Mouse (Mus musculus): ENCODE results near the gene Nppc.

Nppc gene

DNA sequence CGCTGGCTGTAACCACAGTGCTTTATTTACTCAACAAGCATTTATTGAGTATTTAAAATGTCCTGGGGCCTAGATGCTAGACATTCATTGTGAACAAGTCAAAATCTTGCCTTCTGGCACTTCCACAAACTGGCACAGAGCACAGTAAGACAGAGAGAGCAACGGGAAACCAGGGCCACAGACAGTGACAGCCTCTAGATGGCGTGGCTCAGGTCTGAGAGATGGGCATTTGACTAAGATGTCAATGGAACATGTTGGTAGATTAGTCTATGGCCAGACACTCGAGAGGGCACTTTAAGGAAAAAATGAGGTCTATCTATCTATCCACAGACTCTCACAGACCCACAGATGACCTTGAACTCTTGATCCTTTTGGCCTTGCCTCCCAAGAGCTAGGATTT is 17.7 kb downstream of the Nppc start:
- no peak for DNase-seq (ENCODE audit: extremely low read depth, low read depth)

DNA sequence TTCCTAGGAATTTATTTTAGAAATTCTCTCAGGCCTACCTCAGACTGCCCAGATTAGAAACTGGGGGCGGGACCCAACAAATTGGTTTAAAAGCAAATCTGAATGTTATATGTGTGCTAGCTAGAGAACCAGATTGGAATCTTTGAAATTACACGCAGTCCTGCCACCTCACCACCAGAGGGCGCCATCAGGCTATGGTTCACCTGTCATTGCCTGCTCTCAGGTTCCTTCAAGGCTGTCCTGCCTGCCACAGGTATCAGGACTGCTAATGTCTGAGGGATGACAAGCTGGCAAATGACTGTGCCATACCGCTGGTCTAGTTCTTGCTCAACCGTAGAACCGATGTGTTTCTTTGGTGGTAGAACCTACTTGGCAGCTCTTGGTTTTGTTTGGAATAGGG is 20.1 kb downstream of the Nppc start:
- DNase-seq (ENCODE audit: extremely low read depth, low read depth), result no peak

DNA sequence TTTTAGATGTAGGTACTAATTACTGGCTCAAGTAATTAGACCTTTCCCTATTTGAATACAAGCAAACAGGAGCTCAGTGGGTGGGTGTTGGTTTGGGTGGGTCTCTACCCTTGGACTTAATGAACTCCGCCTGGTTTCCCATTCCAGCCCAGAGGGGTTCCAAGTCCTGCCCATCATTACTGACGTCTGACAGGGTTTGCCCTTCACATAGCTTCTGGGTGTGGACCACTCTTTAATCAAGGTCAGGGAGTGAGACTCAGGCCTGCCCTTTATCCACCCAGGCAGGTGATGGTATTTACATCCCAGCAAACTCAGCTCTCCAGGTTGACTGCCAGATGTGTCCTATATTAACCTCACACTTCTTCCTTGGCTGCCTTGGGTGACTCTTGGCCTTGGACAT is 22.9 kb downstream of the Nppc start:
- DNase-seq (ENCODE audit: extremely low read depth, low read depth), result no peak

DNA sequence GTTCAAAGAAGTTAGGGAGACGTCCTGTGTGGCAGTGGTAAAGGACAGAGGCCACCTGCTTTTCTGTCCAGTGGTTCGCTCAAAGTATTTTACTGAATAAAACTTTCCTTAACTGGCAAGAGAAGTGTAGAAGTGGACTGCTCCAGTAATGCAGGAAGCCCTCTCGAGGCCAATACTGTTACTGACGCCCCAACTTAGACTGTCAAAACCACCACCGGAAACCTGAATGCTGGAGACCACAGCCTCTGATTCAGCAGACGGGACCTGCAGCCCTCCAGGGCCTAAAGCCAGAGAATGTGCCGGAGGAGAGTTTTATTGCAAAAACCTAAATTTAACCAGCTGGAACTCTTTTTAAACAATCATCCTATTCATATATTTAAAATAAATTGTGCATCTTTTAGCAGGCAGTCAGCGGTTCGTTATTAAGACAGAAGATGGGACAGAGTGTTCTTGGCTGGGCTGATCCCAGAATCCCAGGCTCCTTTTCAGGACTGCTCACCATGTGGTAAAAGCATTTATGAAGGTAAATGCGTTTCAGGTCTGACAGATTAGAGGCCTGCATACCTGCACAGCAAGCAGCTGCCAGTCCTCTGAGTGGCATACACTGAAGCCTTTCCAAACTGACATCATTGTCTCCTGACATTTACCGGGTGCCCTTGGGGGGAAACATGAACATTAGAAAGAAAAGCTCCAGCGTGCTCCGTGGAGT is 27.1 kb downstream of the Nppc start:
- DNase-seq (ENCODE audit: extremely low read depth, low read depth), result no peak

DNA sequence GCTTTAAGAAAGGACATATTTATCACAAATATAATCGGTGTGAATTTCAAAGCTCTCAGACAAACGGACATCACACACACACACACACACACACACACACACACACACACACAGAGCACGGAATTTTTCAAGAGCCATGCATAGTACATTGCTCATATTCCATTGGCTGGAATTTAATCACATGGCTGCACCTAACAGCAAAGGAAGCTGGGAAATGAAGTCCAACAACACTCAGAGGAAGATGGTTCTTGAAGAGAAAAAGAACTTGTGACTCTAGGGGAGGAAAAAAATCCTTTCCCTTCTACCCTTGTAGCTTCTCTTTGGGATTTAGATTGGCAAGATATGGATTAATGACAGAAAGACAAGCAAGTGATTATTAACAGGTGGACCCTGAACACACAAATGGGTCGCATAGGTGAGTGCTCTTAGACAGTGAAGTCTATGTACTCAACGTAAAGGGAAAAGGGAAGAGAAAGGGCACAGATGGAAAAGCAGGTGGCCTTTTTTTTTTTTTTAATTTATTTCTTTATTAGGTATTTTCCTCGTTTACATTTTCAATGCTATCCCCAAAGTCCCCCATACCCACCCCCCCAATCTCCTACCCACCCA is 35.5 kb downstream of the Nppc start:
- peak; percentile 47 for DNase-seq (ENCODE audit: extremely low read depth, low read depth)

DNA sequence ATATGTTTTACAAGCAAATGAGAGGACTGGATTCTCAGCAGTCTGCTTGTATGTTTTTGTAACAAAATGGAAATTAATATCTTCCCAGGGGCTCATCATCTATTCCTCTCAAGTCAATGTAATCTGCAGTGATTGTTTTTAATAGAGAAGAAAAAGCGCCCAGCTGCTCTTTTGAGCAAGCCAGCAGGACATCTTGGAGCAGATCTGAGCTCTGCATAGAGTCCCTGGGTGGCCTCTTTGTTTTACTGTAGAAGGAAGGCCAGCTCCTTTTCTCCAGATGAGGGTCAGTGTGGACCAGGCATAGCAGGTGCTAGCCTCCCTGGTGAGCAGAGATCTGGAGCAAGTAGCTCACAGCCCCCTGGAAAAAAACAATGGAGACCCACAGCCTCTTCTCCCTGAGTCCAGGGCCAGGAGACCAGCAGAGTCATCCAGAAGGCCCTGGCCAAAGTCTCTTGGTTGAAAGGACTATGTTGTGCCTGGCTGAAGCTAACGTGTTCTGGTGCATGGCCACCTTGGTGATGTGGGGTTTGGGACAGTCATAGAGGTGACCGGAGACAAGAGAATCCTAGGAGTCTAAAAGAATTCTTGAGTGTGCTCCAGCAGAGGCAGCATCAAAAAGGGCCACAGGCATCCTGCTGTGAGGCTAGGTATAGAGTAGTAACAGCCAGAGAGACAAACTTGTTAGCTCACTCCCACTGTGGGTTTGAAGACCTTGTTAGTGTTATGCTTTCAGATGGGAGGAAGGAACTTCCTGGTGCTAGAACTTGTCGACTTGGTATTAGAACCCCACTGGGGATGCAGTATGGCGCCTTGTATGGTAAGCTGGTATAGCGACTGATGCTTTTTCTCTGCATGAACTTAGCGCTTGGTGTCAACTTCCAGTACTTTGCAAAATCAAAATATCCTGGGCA is 36.3 kb downstream of the Nppc start:
- DNase-seq (ENCODE audit: extremely low read depth, low read depth), result no peak

DNA sequence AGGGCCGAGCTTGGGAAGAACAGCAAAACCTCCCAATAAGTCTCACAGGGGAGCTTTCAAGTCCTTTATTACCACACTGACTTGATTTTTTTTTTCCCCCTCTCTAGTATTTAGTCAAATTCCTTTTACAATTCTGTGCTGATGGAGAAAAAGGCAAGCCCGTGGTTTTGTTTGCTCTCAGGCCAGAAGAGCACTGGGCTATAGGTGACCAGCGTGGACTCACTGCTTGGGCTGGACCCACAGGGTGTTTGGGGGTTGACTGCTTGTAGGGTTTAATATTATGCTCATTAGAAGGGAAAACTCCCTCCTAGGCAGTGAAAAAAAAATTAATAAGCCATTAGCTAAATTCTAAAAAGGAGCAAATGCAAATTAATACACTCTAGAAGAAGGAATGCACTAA is 36.9 kb downstream of the Nppc start:
- DNase-seq (ENCODE audit: extremely low read depth, low read depth), result no peak

DNA sequence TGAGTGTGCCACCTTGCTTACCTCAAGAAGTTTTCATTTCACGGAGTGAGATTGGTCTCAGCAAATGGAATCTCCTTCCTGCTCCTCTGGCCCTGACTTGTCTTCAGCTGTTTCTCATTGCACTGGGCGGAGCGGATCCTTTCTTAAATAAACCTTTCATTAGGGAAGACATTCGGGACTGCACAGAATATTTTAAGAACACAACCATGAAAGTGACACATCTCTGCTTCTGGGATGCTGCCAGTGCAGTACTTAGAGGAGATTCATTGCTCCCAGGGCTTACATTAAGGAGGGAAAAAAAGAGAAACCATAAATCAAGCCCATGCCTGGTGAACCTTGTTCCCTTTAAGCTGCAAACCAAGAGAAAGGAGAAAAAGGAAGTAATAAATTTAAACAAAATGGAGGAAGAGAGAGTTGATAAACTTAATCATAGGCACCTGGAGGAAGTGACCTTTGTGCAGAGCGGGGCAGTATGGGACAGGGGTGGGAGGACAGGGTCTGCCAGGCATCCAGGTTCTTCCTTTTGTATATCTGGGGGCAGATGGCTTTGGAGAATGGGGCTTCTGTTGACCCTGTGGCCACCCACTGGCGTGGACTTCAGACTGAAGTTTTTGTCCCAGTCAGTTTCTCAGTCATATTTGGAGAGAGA is 37.5 kb downstream of the Nppc start:
- DNase-seq (ENCODE audit: extremely low read depth, low read depth), result peak; percentile 31

DNA sequence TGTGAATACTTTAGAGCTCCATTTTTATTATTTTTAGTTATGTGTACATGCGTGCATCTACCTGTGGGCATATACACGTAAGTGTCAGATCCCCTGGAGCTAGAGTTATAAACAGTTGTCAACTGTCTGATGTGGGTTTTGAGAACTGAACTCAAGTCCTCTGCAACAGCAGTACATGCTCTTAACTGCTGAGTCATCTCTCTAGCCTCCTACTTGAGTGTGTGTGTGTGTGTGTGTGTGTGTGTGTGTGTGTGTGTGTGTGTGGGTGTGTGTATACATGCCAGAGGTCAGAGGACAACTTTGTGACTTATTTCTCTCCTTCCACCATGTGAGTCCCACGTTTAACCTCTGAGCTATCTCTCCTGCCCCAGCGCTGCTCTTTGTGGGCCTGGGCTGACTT is 39.8 kb downstream of the Nppc start:
- DNase-seq (ENCODE audit: extremely low read depth, low read depth), result no peak

DNA sequence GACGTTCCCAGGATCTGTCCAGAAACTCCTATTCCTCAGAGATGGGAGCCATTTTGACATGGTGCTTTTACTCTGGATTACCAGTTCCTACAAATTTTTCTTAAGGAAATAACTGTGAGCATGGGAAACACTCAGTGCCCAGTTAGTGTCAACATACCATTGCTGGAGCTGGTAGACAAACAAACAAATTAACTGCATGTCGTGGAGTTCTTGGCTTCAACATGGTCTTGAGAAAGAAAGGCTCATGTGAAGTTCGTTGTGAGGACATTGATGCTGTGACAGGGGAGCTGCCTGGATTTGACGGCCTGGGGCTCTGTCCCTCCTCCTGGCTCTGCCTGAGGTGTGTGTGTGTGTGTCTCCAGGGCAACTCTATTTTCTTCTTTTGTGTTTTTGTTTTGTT is 40.4 kb downstream of the Nppc start:
- no peak for DNase-seq (ENCODE audit: extremely low read depth, low read depth)

DNA sequence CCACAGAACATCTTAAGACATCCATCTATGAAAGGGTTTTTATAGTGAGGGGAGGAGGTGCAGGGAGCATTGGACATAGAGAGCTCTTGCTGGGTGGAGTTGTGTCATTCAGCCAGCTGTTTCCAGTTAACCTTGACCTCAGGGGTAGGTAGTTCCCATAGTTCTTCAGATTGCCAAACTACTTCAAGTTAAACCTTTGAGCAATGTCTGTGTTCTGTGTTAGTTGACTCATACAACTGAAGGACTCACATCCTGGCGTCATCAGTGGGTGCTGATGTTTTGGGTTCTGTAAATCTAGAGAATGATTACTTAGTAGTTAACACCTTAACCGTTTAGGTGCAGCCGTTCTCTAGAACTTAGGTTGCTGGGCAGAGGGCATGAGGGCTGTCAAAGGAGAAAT is 42.1 kb downstream of the Nppc start:
- DNase-seq (ENCODE audit: extremely low read depth, low read depth), result no peak

DNA sequence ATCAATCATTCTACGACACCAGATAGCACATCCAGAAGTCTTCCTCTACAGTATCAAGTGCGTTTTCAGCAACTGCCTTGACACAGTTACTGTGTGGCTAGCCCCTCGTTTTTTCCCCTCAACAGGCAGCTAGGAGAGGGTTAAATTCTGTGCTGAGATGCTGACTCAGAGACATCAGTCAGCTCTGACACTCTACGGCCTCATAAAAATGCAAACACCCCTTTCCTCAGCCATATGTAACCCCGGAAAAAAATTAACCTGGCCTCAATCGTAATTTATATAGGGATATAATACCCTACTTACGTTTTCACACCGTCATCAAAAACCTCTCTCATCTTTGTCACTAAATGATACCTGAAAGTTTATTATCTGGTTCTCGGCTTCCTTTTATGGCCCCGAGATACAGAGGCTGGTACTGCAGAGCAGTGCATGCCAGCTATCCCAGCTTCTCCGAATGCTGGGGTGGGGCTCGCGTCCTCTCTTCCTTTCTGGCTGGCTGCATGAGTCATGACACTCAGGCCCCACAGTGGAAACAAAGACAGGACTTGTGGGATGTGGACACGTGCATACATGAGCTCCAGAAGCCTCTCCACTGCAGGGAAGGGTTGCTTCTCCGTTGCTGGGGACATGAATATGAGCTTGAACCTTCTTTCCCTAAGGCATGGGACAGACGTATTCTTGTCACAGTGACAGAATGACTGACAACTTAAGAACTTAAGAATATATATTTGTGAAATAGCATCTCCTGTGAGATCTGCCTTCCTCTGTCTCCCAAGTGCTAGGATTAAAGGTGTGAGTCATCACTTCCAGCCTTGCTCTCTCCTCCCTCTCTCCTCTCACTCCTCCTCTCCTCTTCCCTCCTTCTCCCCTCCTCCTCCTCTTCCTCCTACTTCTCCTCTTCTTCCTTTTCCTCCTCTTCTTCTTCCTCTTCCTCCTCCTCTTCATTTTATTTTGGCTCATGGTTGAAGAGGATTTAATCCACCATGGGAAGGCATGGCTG is 47.1 kb downstream of the Nppc start:
- DNase-seq (ENCODE audit: extremely low read depth, low read depth), result no peak

DNA sequence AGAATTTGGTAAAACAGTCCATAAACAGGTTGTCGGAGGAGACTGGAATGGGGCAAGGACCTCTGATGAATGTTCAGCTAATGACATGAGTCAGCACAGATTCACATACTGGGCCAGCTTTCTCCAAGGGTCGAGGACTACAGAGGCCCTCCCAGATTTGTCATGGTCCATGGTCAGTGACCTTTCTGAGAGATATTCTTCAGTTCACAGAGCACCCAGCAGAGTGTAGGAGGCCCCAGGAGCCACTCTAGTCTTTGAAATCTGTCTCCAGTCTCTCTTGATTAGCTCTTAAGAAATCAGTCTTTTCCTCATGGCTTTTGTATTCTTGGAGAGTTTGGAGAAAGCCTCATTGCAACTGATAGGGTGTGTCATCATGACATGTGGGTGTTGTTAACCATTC is 48.1 kb downstream of the Nppc start:
- DNase-seq (ENCODE audit: extremely low read depth, low read depth), result no peak

DNA sequence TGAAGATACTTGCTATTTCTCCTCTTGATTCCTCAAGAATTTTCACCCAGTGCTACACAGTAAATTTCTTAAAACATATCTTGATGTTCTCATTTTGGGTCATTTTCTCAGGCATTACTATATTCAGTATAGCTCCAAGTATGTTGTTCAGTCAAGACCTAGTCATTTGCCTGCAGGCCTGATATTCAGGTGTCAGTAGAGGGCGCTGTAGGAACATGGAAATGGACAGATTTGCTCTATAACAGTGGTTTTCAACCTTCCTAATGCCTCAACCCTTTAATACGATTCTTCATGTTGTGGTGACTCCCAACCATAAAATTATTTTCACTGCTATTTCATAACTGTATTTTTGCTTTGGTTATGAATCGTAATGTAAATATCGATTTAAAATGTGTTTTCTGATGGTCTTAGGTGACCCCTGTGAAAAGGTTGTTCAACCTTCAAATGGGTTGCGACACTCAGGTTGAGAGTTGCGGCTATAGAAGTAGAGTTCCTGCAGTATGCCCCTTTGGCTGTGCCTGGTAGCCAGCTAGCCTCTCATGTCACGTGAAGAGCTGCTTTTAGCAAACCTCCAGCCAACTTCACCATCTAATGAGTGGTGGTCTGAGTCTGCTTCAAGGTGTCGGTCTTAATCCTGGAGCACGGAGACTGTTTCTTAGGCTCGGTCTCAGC is 51.8 kb downstream of the Nppc start:
- peak; percentile 57 for DNase-seq (ENCODE audit: extremely low read depth, low read depth)

Measured in MEL-GATA-1-ER (cell line).